Mouse (Mus musculus): ENCODE measurements around the gene Haghl. TPM values are rescaled to one million over a fixed set of nuclear protein-coding genes. Genes with fewer than 3 reads are reported as not detected.

Haghl gene
- total and polyA plus RNA-seq, 2 experiments from 2014 or later = 141 to 154 TPM

GRCm38 (mm10) chr17:25827011-25827410 lies 41.5 kb upstream of the Haghl start:
- Histone ChIP-seq H3K9me3 (ENCODE audit: low read length) (no peaks in the 10 kb centered on the region), H3K4me1 (ENCODE audit: insufficient read depth) (peaks cover 33% of the 10 kb centered on the region), H3K27ac (ENCODE audit: low read depth, low read length) (no peak overlapping the region), H3K36me3 (ENCODE audit: insufficient read depth) (peaks cover 37% of the 10 kb centered on the region), H3K27me3 (ENCODE audit: insufficient read depth, low read length) (no peaks in the 10 kb centered on the region), H3K4me2 (ENCODE audit: low read depth) (no peak overlapping the region), H3K4me3 (ENCODE audit: low read depth, low read length) (no peak overlapping the region), H3K9ac (no peak overlapping the region)
- DNase-seq = no peak
- WGBS = 93% methylated on average over 13 of the region's 13 CpGs
- ATAC-seq = no peak
- no peak for TF ChIP-seq CTCF (IDR thresholded peaks at IDR 0.05; ENCODE audit: low read depth)

GRCm38 (mm10) chr17:25825984-25826570 lies 40.6 kb upstream of the Haghl start:
- ATAC-seq (no peak), DNase-seq (no peak)
- Histone ChIP-seq H3K9ac (no peak overlapping the region), H3K36me3 (ENCODE audit: insufficient read depth) (peaks cover 33% of the 10 kb centered on the region), H3K9me3 (ENCODE audit: low read length) (no peaks in the 10 kb centered on the region), H3K4me2 (ENCODE audit: low read depth) (no peak overlapping the region), H3K4me3 (ENCODE audit: low read depth, low read length) (no peak overlapping the region), H3K27ac (ENCODE audit: low read depth, low read length) (no peak overlapping the region), H3K4me1 (ENCODE audit: insufficient read depth) (peaks cover 24% of the 10 kb centered on the region), H3K27me3 (ENCODE audit: insufficient read depth, low read length) (no peaks in the 10 kb centered on the region)
- 95% methylated on average over 27 of the region's 27 CpGs for WGBS
- TF ChIP-seq CTCF (IDR thresholded peaks at IDR 0.05; ENCODE audit: low read depth) = no peak

GRCm38 (mm10) chr17:25825311-25825710 lies 39.8 kb upstream of the Haghl start:
- Histone ChIP-seq H3K9ac (no peak overlapping the region), H3K27ac (ENCODE audit: low read depth, low read length) (no peak overlapping the region), H3K4me2 (ENCODE audit: low read depth) (no peak overlapping the region), H3K4me1 (ENCODE audit: insufficient read depth) (peaks cover 24% of the 10 kb centered on the region), H3K27me3 (ENCODE audit: insufficient read depth, low read length) (no peaks in the 10 kb centered on the region), H3K9me3 (ENCODE audit: low read length) (no peaks in the 10 kb centered on the region), H3K4me3 (ENCODE audit: low read depth, low read length) (no peak overlapping the region), H3K36me3 (ENCODE audit: insufficient read depth) (peaks cover 27% of the 10 kb centered on the region)
- ATAC-seq = no peak
- no peak for DNase-seq
- WGBS = 87% methylated on average over 6 of the region's 6 CpGs
- TF ChIP-seq CTCF (IDR thresholded peaks at IDR 0.05; ENCODE audit: low read depth) = no peak

- ATAC-seq = no peak
- no peak for TF ChIP-seq CTCF (IDR thresholded peaks at IDR 0.05; ENCODE audit: low read depth)
- Histone ChIP-seq H3K4me1 (ENCODE audit: insufficient read depth) (peaks cover 18% of the 10 kb centered on the region), H3K27me3 (ENCODE audit: insufficient read depth, low read length) (no peaks in the 10 kb centered on the region), H3K9ac (no peak overlapping the region), H3K36me3 (ENCODE audit: insufficient read depth) (peaks cover 28% of the 10 kb centered on the region), H3K4me3 (ENCODE audit: low read depth, low read length) (peak overlapping the region; percentile 52; the same call in 1 of the 2 replicates), H3K4me2 (ENCODE audit: low read depth) (peak overlapping the region; percentile 96), H3K9me3 (ENCODE audit: low read length) (no peaks in the 10 kb centered on the region), H3K27ac (ENCODE audit: low read depth, low read length) (no peak overlapping the region)
- no peak for DNase-seq
- WGBS = 73% methylated on average over 17 of the region's 17 CpGs
Measured at GRCm38 (mm10) chr17:25824362-25825142, 39.1 kb upstream of the Haghl start.

GRCm38 (mm10) chr17:25823452-25823851 lies 38.0 kb upstream of the Haghl start, which contains the start of gene Wdr24:
Gene Wdr24 (plus strand): TSS chr17:25823627.
- H3K9me3 ChIP-seq (ENCODE audit: low read length) = no peaks in the 10 kb centered on the region
- WGBS = 0% methylated on average over 18 of the region's 18 CpGs
- H3K4me2 ChIP-seq (ENCODE audit: low read depth) = peak within 1 kb of the TSS; percentile 96
- peaks cover 36% of the 10 kb centered on the region for H3K36me3 ChIP-seq (ENCODE audit: insufficient read depth)
- H3K27ac ChIP-seq (ENCODE audit: low read depth, low read length) = peak within 1 kb of the TSS; percentile 66
- peak; percentile 95 for ATAC-seq
- peak; percentile 93 for DNase-seq
- H3K9ac ChIP-seq = peak within 1 kb of the TSS; percentile 69
- peak within 1 kb of the TSS; percentile 52 for H3K4me3 ChIP-seq (ENCODE audit: low read depth, low read length)
- TF ChIP-seq CTCF (IDR thresholded peaks at IDR 0.05; ENCODE audit: low read depth) = no peak
- H3K27me3 ChIP-seq (ENCODE audit: insufficient read depth, low read length) = no peaks in the 10 kb centered on the region
- H3K4me1 ChIP-seq (ENCODE audit: insufficient read depth) = peaks cover 16% of the 10 kb centered on the region

- Histone ChIP-seq H3K4me2 (ENCODE audit: low read depth) (no peak overlapping the region), H3K9me3 (ENCODE audit: low read length) (no peaks in the 10 kb centered on the region), H3K27me3 (ENCODE audit: insufficient read depth, low read length) (no peaks in the 10 kb centered on the region), H3K9ac (no peak overlapping the region), H3K27ac (ENCODE audit: low read depth, low read length) (no peak overlapping the region), H3K4me3 (ENCODE audit: low read depth, low read length) (no peak overlapping the region), H3K4me1 (ENCODE audit: insufficient read depth) (peaks cover 3% of the 10 kb centered on the region; the same call in 1 of the 2 replicates), H3K36me3 (ENCODE audit: insufficient read depth) (peaks cover 38% of the 10 kb centered on the region)
- WGBS = 13% methylated on average over 45 of the region's 46 CpGs
- ATAC-seq = no peak
- TF ChIP-seq CTCF (IDR thresholded peaks at IDR 0.05; ENCODE audit: low read depth) = no peak
- DNase-seq = no peak
Measured at GRCm38 (mm10) chr17:25818851-25819780, 33.6 kb upstream of the Haghl start.

All from forebrain, postnatal 0 days (tissue).